Mouse (Mus musculus) olfactory bulb, adult 2 months (tissue): ENCODE measurements at regions not wholly inside any gene's neighbourhood (a gene's known extent, or its start where the extent isn't known, plus 50 kb on each side); places are given as distances from the start of the nearest gene placed in this dataset.

Experiments
- H3K27ac ChIP-seq: fragments of 200-500 bp; 2 replicates; pipeline ENCODE4 v1.5.1; 2012; ENCODE audit warnings: low read depth, low read length; ENCODE audit not compliant: insufficient read depth
- H3K4me1 ChIP-seq: fragments of 200-500 bp; 2 replicates; pipeline ENCODE4 v1.6.1; 2012; ENCODE audit warnings: low read length; ENCODE audit not compliant: control insufficient read depth, insufficient read depth
- H3K4me3 ChIP-seq: fragments of 200-500 bp; 2 replicates; pipeline ENCODE4 v1.5.1; 2012; ENCODE audit warnings: mild to moderate bottlenecking, low read depth, low read length, moderate library complexity; ENCODE audit not compliant: insufficient read depth
- CTCF ChIP-seq: fragments of 200-500 bp; IDR thresholded peaks from 2 replicates; pipeline ENCODE4 v1.5.1; 2012; ENCODE audit warnings: low read depth, mild to moderate bottlenecking, low read length, moderate library complexity; ENCODE audit not compliant: insufficient read depth
- POLR2A ChIP-seq: fragments of 200-500 bp; IDR thresholded peaks from 2 replicates; pipeline ENCODE4 v1.6.1; 2012; ENCODE audit warnings: mild to moderate bottlenecking, low read depth, low read length, moderate library complexity; ENCODE audit not compliant: insufficient read depth
- WGBS: fragments of 180-500 bp; shearing (Covaris S2); methylation state at CpG from one replicate; pipeline ENCODE4 v1.1.7; 2018; 5-methylcytosine and 5-hydroxymethylcytosine counted together

- peaks cover 4% of the 10 kb centered on the region for H3K4me1 ChIP-seq
- H3K27ac ChIP-seq, result no peak overlapping the region
- H3K4me3 ChIP-seq, result no peak overlapping the region
- 65% methylated on average over 12 of the region's 12 CpGs for WGBS
- no peak for TF ChIP-seq CTCF
- TF ChIP-seq POLR2A, result no peak
Observed at GRCm38 (mm10) chr1:152164843-152165489, 75.0 kb upstream of the 1700025G04Rik start.

GRCm38 (mm10) chr1:152164212-152164611 is 74.3 kb upstream of the 1700025G04Rik start:
- WGBS, result 88% methylated on average over 5 of the region's 5 CpGs
- Histone ChIP-seq H3K4me3 (no peak overlapping the region), H3K27ac (no peak overlapping the region), H3K4me1 (peaks cover 4% of the 10 kb centered on the region)
- no peak for TF ChIP-seq POLR2A
- no peak for TF ChIP-seq CTCF

- TF ChIP-seq CTCF (no peak), POLR2A (no peak)
- WGBS, result 92% methylated on average over 5 of the region's 5 CpGs
- no peak overlapping the region for H3K4me3 ChIP-seq
- H3K27ac ChIP-seq, result no peak overlapping the region
- no peaks in the 10 kb centered on the region for H3K4me1 ChIP-seq
Observed at GRCm38 (mm10) chr1:152152474-152152873, 62.5 kb upstream of the 1700025G04Rik start.

GRCm38 (mm10) chr1:152148731-152149130 is 58.8 kb upstream of the 1700025G04Rik start:
- Histone ChIP-seq H3K27ac (no peak overlapping the region), H3K4me1 (no peaks in the 10 kb centered on the region), H3K4me3 (no peak overlapping the region)
- no peak for TF ChIP-seq CTCF
- TF ChIP-seq POLR2A, result no peak
- 66% methylated on average over 3 of the region's 3 CpGs for WGBS

GRCm38 (mm10) chr1:152140175-152140574 is 50.2 kb upstream of the 1700025G04Rik start:
- 80% methylated on average over 5 of the region's 5 CpGs for WGBS
- no peak overlapping the region for H3K4me3 ChIP-seq
- no peaks in the 10 kb centered on the region for H3K4me1 ChIP-seq
- H3K27ac ChIP-seq, result no peak overlapping the region
- TF ChIP-seq POLR2A (no peak), CTCF (no peak)
